Mouse (Mus musculus) gastrocnemius, adult 2 months (tissue): ENCODE measurements at regions not wholly inside any gene's neighbourhood (a gene's known extent, or its start where the extent isn't known, plus 50 kb on each side); places are given as distances from the start of the nearest gene placed in this dataset.

Source experiments
- DNase-seq: peaks from one replicate; pipeline ENCODE4 v3.0.0; 2022
- H3K27ac ChIP-seq: fragments of 200-600 bp; 2 replicates; pipeline ENCODE4 v1.8.1; 2022; ENCODE audit warnings: mild to moderate bottlenecking
- H3K4me3 ChIP-seq: fragments of 200-600 bp; 2 replicates; pipeline ENCODE4 v1.8.1; 2022; ENCODE audit warnings: mild to moderate bottlenecking, moderate library complexity
- CTCF ChIP-seq: fragments of 200-600 bp; IDR thresholded peaks from 2 replicates; pipeline ENCODE4 v1.8.1; 2022; ENCODE audit warnings: antibody characterized with exemption, mild to moderate bottlenecking, moderate library complexity
- intact Hi-C: fragments of 180-260 bp; cut with DNase I; formaldehyde crosslinking; loops from one replicate; pipeline ENCODE4 v1.15.1; 2025

DNA sequence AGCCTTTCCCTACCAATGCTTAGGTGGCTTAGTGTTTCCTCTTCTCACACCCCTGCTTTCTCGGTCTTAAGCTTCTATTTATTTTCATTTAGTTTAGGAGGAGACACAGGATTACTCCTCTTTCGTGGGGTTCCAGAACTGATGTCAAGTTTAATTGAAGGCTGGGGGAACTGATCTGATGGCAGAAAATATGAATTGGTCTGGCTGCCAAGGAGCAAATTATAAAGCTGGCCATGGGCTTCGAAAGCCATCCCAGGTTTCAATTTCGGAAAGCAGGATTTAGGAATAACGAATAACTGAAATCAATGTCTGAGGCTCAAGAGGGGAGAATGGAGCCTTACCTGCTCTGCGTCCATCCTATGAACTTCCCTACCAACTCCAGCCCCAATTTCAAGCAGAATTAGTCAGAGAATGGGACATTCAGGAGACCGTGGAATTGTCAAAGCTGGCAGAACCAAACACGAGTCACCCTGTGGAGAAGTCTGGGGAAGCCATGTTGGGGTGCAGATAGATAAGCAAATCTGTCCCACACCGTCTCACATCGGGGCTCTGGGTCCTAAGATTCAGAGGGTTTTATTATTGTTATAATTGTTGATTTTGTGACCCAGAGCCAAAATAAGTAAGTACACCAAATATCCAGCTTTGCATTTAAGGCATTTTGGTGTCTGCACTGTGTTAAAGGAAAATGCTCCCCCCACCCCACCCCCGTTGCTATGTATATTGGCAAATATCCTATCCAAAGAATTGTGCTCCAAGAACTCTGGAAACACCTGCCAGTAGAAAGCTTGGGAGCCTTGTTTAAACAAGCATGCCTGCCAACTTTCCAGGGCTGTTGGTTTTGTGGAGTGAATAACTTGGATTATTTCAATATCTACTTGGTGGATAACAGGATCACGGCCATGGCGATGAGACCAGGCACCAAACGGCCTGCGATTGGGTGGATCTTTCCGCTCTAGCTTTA lies 56.5 kb upstream of the Tgfbr2 start:
- DNase-seq, result no peak
- Histone ChIP-seq H3K4me3 (peak overlapping the region; percentile 47), H3K27ac (peak overlapping the region; percentile 53)
- TF ChIP-seq CTCF, result no peak
- intact Hi-C loops, result no loop called here

DNA sequence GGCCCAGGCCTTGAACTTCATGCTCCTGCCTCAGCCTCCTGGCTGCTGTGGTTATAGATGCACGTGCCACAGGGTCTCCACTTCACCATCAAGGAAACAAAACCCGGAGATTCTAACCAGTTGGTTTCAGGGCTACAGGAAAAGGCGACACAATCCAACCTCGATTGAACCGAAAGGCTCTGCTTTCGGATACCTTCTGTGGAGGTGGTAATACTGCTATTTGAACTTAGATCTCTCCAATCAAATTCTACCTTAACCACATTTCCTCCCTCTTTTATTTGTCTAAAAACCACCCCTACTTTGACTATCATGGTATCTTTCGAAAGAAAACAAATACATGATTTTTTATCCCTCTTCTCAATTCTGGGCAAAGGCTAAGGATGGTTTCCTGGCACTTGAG lies 55.2 kb upstream of the Tgfbr2 start:
- H3K4me3 ChIP-seq, result no peak overlapping the region
- no peak overlapping the region for H3K27ac ChIP-seq
- no peak for DNase-seq
- no peak for TF ChIP-seq CTCF
- intact Hi-C loops, result no loop called here

DNA sequence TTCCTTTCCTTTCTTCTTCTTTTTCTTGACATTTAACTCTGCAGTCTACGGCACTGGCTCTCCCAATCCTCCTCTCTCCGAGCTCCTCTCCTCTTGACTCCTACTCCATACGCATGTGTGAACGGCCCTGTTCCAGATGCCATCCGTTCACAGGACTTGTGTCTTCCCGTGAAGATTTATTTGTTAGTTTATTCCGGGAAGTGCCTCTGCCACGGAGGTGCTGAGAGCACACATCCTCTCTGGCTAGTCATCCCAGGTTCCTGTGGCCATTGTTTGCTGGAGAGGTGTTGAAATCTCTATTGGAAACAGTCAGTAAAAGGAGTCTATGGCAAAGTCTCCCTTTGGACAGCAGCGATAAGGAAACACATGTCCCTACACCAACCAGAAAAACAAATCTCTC lies 53.3 kb upstream of the Tgfbr2 start:
- H3K27ac ChIP-seq, result no peak overlapping the region; the same call in 1 of the 2 replicates
- intact Hi-C loops, result no loop called here

DNA sequence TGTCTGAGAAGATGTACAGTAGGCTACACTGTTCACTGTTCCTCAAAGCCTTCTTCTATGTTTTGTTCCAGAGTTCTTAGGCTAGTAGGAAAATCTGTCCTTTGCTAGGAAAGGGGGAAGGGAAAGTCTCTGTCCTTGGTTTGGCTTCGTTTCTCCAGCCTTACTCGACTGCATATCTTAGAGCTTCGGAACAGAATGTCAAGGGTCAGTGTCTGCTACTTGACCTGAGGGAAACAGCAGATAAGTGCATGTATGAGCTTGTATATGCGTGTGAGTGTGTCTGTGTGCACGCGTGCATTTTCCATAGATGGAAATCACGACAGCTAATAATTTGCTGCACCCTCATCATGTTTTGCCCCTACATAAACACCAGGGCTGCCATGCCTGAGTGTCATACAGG lies 52.6 kb upstream of the Tgfbr2 start:
- DNase-seq, result no peak
- Histone ChIP-seq H3K4me3 (no peak overlapping the region), H3K27ac (no peak overlapping the region)
- intact Hi-C loops, result no loop called here
- TF ChIP-seq CTCF, result no peak

More for the DNA sequence above, 53.3 kb upstream of the Tgfbr2 start:
- no peak for DNase-seq
- TF ChIP-seq CTCF, result no peak
- H3K4me3 ChIP-seq, result no peak overlapping the region
